Mouse (Mus musculus) kidney, embryonic 16.5 days (tissue): ENCODE data around the gene Olfr628. TPM values are rescaled to one million over a fixed set of nuclear protein-coding genes. Genes with fewer than 3 reads are reported as not detected.
"Not testable (repeated sequence)": the region's sequence is repeated elsewhere in the genome, so short reads cannot be mapped to it uniquely, and the experiment has no call there.

ENCODE experiments used
- ATAC-seq: fragments of 200-750 bp; cut with Nextera tagmentation; 2 replicates; pipeline ENCODE4 v1.8.0; 2017; ENCODE audit warnings: moderate TSS enrichment; ENCODE audit not compliant: low FRiP score, low TSS enrichment
- H3K27ac ChIP-seq: fragments of 300-500 bp; sonication (generic); 2 replicates; pipeline ENCODE4 v1.5.1; 2014; ENCODE audit warnings: low read length
- H3K27me3 ChIP-seq: fragments of 300-500 bp; sonication (generic); 2 replicates; pipeline ENCODE4 v1.6.1; 2014; ENCODE audit warnings: low read length, control low read depth, mixed read lengths; ENCODE audit not compliant: insufficient read depth
- H3K36me3 ChIP-seq: fragments of 300-500 bp; sonication (generic); 2 replicates; pipeline ENCODE4 v1.6.1; 2014; ENCODE audit warnings: low read length, control low read depth, mixed read lengths; ENCODE audit not compliant: insufficient read depth
- H3K4me1 ChIP-seq: fragments of 300-500 bp; sonication (generic); 2 replicates; pipeline ENCODE4 v1.6.1; 2014; ENCODE audit warnings: low read length, control low read depth, mixed read lengths; ENCODE audit not compliant: insufficient read depth
- H3K4me2 ChIP-seq: fragments of 300-500 bp; sonication (generic); replicated peaks from 2 replicates; pipeline ENCODE4 v1.6.1; 2014; ENCODE audit warnings: low read depth, low read length
- H3K4me3 ChIP-seq: fragments of 300-500 bp; sonication (generic); 2 replicates; pipeline ENCODE4 v1.5.1; 2014; ENCODE audit warnings: mild to moderate bottlenecking, low read length
- H3K9ac ChIP-seq: fragments of 300-500 bp; sonication (generic); replicated peaks from 2 replicates; pipeline ENCODE4 v1.6.1; 2014; ENCODE audit warnings: low read length
- H3K9me3 ChIP-seq: fragments of 300-500 bp; sonication (generic); 2 replicates; pipeline ENCODE4 v1.6.1; 2016; ENCODE audit warnings: low read length, control low read depth
- WGBS: fragments of 180-500 bp; shearing (Covaris S2); extraction: QIAGEN DNeasy Blood & Tissue Kit; methylation state at CpG from one replicate; pipeline ENCODE4 v1.1.7; 2014; 5-methylcytosine and 5-hydroxymethylcytosine counted together
- polyA plus RNA-seq: library from polyadenylated mRNA; unstranded; fragments of >200 nt; fragmentation: Nextera tagmentation; extraction: Ambion mirVana; gene quantifications from 2 replicates; pipeline ENCODE4 v1.2.1, GENCODE M21; 2015

Olfr628 gene
- polyA plus RNA-seq, 1 experiment from 2014 or later, result not detected

GRCm38 (mm10) chr7:103771494-103771893 is 41.3 kb downstream of the Olfr628 start, which contains the start of gene Olfr69:
Gene Olfr69, minus strand, starts transcription at chr7:103771594.
- H3K9me3 ChIP-seq, result no peaks in the 10 kb centered on the region
- 73% methylated on average over 2 of the region's 2 CpGs for WGBS
- H3K27me3 ChIP-seq, result no peaks in the 10 kb centered on the region
- H3K4me2 ChIP-seq, result no peak within 1 kb of the TSS
- H3K4me3 ChIP-seq, result no peak within 1 kb of the TSS
- H3K27ac ChIP-seq, result no peak within 1 kb of the TSS
- H3K36me3 ChIP-seq, result no peaks in the 10 kb centered on the region
- H3K4me1 ChIP-seq, result no peaks in the 10 kb centered on the region
- ATAC-seq, result no peak
- H3K9ac ChIP-seq, result no peak within 1 kb of the TSS

DNA sequence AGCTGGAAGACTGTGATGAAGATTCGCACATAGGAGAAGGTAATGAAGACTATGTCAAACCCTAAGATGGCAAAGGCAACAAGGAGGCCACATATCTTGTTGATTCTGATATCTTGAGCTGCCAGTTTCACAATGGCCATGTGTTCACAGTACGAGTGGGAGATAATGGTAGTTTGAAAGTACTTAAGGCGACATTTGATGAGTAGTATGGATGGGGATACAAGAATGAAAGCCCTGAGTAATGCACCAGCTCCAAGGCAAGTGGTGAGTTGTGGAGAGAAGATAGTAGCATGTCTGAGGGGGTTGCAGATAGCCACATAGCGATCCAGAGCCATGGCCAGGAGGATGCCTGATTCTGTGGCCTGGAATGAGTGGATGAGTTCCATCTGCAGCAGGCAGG is 47.5 kb downstream of the Olfr628 start:
- not testable (repeated sequence) for H3K9me3 ChIP-seq, H3K4me3 ChIP-seq, ATAC-seq, H3K4me1 ChIP-seq, H3K9ac ChIP-seq, H3K27ac ChIP-seq, H3K36me3 ChIP-seq, H3K27me3 ChIP-seq, H3K4me2 ChIP-seq
- 74% methylated on average over 3 of the region's 4 CpGs for WGBS

- H3K36me3 ChIP-seq, result no peaks in the 10 kb centered on the region
- H3K9ac ChIP-seq, result no peak within 1 kb of the TSS
- no peaks in the 10 kb centered on the region for H3K9me3 ChIP-seq
- no peak for ATAC-seq
- H3K4me1 ChIP-seq, result no peaks in the 10 kb centered on the region
- H3K4me2 ChIP-seq, result no peak within 1 kb of the TSS
- H3K27me3 ChIP-seq, result no peaks in the 10 kb centered on the region
- WGBS, result 73% methylated on average over 3 of the region's 3 CpGs
- no peak within 1 kb of the TSS for H3K27ac ChIP-seq
- no peak within 1 kb of the TSS for H3K4me3 ChIP-seq
These were observed 49.4 kb downstream of the Olfr628 start, which contains the start of gene Olfr68 for GRCm38 (mm10) chr7:103779598-103779997. Gene Olfr68, minus strand, starts transcription at chr7:103779698.

Other genes starting within 250 kb of the Olfr628 start
- not detected in 2 replicates for gene Olfr609, start 232.3 kb upstream of the Olfr628 start, polyA plus RNA-seq
- not detected in 2 replicates for gene Olfr610, start 218.3 kb upstream of the Olfr628 start, polyA plus RNA-seq
- not detected in 2 replicates for gene Olfr611, start 209.5 kb upstream of the Olfr628 start, polyA plus RNA-seq
- gene Olfr612, start 187.7 kb upstream of the Olfr628 start, polyA plus RNA-seq, result not detected in 2 replicates
- not detected in 2 replicates for gene Olfr613, start 182.3 kb upstream of the Olfr628 start, polyA plus RNA-seq
- not detected in 2 replicates for gene Olfr615, start 174.3 kb upstream of the Olfr628 start, polyA plus RNA-seq
- not detected in 2 replicates for gene Olfr616, start 161.2 kb upstream of the Olfr628 start, polyA plus RNA-seq
- gene Olfr617, start 157.3 kb upstream of the Olfr628 start, polyA plus RNA-seq, result not detected in 2 replicates
- gene Olfr618, start 140.3 kb upstream of the Olfr628 start, polyA plus RNA-seq, result not detected in 2 replicates
- not detected in 2 replicates for gene Olfr619, start 129.8 kb upstream of the Olfr628 start, polyA plus RNA-seq
- not detected in 2 replicates for gene Olfr620, start 117.8 kb upstream of the Olfr628 start, polyA plus RNA-seq
- not detected in 2 replicates for gene Olfr622, start 87.7 kb upstream of the Olfr628 start, polyA plus RNA-seq
- not detected in 2 replicates for gene Olfr623, start 66.7 kb upstream of the Olfr628 start, polyA plus RNA-seq
- gene Olfr624, start 59.2 kb upstream of the Olfr628 start, polyA plus RNA-seq, result 0.02 and 0.04 TPM in 2 replicates
- not detected in 2 replicates for gene Olfr625-ps1, start 47.7 kb upstream of the Olfr628 start, polyA plus RNA-seq
- gene Olfr243, start 15.7 kb upstream of the Olfr628 start, polyA plus RNA-seq, result not detected in 2 replicates
- gene Olfr629, start 14.6 kb downstream of the Olfr628 start, polyA plus RNA-seq, result not detected in 2 replicates
- not detected in 2 replicates for gene Olfr630, start 27.0 kb downstream of the Olfr628 start, polyA plus RNA-seq
- gene Olfr69, start 41.2 kb downstream of the Olfr628 start, polyA plus RNA-seq, result not detected in 2 replicates
- gene Olfr68, start 49.3 kb downstream of the Olfr628 start, polyA plus RNA-seq, result not detected in 2 replicates
- not detected in 2 replicates for gene Olfr67, start 61.4 kb downstream of the Olfr628 start, polyA plus RNA-seq
- 2,178 and 2,179 TPM in 2 replicates for gene Hbb-bt, start 83.6 kb downstream of the Olfr628 start, polyA plus RNA-seq
- 7,235 and 7,674 TPM in 2 replicates for gene Hbb-bs, start 97.7 kb downstream of the Olfr628 start, polyA plus RNA-seq
- not detected in 2 replicates for gene Hbb-bh2, start 110.1 kb downstream of the Olfr628 start, polyA plus RNA-seq
- gene Hbb-bh1, start 112.8 kb downstream of the Olfr628 start, polyA plus RNA-seq, result 0.92 and 1.9 TPM in 2 replicates
- gene Hbb-y, start 122.8 kb downstream of the Olfr628 start, polyA plus RNA-seq, result 50.5 and 57.1 TPM in 2 replicates
- not detected in 2 replicates for gene Olfr66, start 155.9 kb downstream of the Olfr628 start, polyA plus RNA-seq
- not detected in 2 replicates for gene Olfr64, start 164.1 kb downstream of the Olfr628 start, polyA plus RNA-seq
- not detected in 2 replicates for gene Olfr65, start 173.1 kb downstream of the Olfr628 start, polyA plus RNA-seq
- not detected in 2 replicates for gene Olfr631, start 198.5 kb downstream of the Olfr628 start, polyA plus RNA-seq
- not detected in 2 replicates for gene Olfr632, start 204.0 kb downstream of the Olfr628 start, polyA plus RNA-seq
- not detected in 2 replicates for gene Olfr633, start 214.1 kb downstream of the Olfr628 start, polyA plus RNA-seq
- 0.01 TPM in 2 replicates for gene Olfr635, start 240.8 kb downstream of the Olfr628 start, polyA plus RNA-seq